In genomic region chr4:140883852-140884251, GRCm38 (mm10) we compare ENCODE assay signal across 12 mouse cellular contexts. TPM values are rescaled to one million over a fixed set of nuclear protein-coding genes. Genes with fewer than 3 reads are reported as not detected.
DNase-seq lines count a peak whose midpoint lies in the region; ATAC-seq lines count a peak whose summit lies in the region.
"Had no signal": no experiment of that assay in that cellular context is flagged by ENCODE, and none has a peak within 500 bp of the region (broad histone marks: within the 10 kb centered on the region; RNA-seq: fewer than 3 reads in every experiment).

No protein-coding gene starts in this region.

- peak overlapping the region; percentile 42; the same call in 1 of the 2 replicates for H3K27ac ChIP-seq in hindbrain, embryonic 10.5 days
- H3K27ac ChIP-seq in hindbrain, embryonic 14.5 days = no peak overlapping the region
- H3K27ac ChIP-seq in forebrain, embryonic 13.5 days = no peak overlapping the region
- H3K27ac ChIP-seq: embryonic facial prominence, embryonic 13.5 days had no signal

- peaks cover 4% of the 10 kb centered on the region; the same call in 1 of the 2 replicates for H3K4me1 ChIP-seq in hindbrain, embryonic 10.5 days (replicated peaks)
- no peaks in the 10 kb centered on the region for H3K4me1 ChIP-seq in hindbrain, embryonic 14.5 days (replicated peaks; ENCODE audit: control insufficient read depth, insufficient read depth, low read length)
- peaks cover 3% of the 10 kb centered on the region; the same call in 1 of the 2 replicates for H3K4me1 ChIP-seq in forebrain, embryonic 13.5 days
- H3K4me1 ChIP-seq: embryonic facial prominence, embryonic 13.5 days had no signal

- H3K27me3 ChIP-seq in hindbrain, embryonic 10.5 days (ENCODE audit: insufficient read depth, poor library complexity, severe bottlenecking) = no peaks in the 10 kb centered on the region
- H3K27me3 ChIP-seq in hindbrain, embryonic 14.5 days (ENCODE audit: control insufficient read depth, insufficient read depth, low read length) = no peaks in the 10 kb centered on the region
- H3K27me3 ChIP-seq in forebrain, embryonic 13.5 days = 0 out of 2 replicates have a peak, but pooled peaks cover 2% of the 10 kb centered on the region
- H3K27me3 ChIP-seq: embryonic facial prominence, embryonic 13.5 days had no signal

- H3K9ac ChIP-seq in hindbrain, embryonic 14.5 days = no peak overlapping the region
- no peak overlapping the region for H3K9ac ChIP-seq in forebrain, embryonic 13.5 days
- H3K9ac ChIP-seq: embryonic facial prominence, embryonic 13.5 days had no signal

- H3K36me3 ChIP-seq in hindbrain, embryonic 10.5 days = no peaks in the 10 kb centered on the region
- no peaks in the 10 kb centered on the region for H3K36me3 ChIP-seq in hindbrain, embryonic 14.5 days (replicated peaks; ENCODE audit: control insufficient read depth, insufficient read depth)
- H3K36me3 ChIP-seq in forebrain, embryonic 13.5 days (ENCODE audit: poor library complexity, severe bottlenecking) = no peaks in the 10 kb centered on the region
- H3K36me3 ChIP-seq: embryonic facial prominence, embryonic 13.5 days had no signal

- WGBS in hindbrain, embryonic 10.5 days = 37% methylated on average over 4 of the region's 4 CpGs
- 52% methylated on average over 4 of the region's 4 CpGs for WGBS in hindbrain, embryonic 14.5 days
- 69% methylated on average over 4 of the region's 4 CpGs for WGBS in forebrain, embryonic 13.5 days

- peaks cover 14% of the 10 kb centered on the region for H3K9me3 ChIP-seq in hindbrain, embryonic 10.5 days
- H3K9me3 ChIP-seq in hindbrain, embryonic 14.5 days (ENCODE audit: control insufficient read depth, low read length) = no peaks in the 10 kb centered on the region
- H3K9me3 ChIP-seq in forebrain, embryonic 13.5 days (replicated peaks) = 0 out of 2 replicates have a peak, but pooled peaks cover 5% of the 10 kb centered on the region
- H3K9me3 ChIP-seq: embryonic facial prominence, embryonic 13.5 days had no signal

- no peak overlapping the region for H3K4me2 ChIP-seq in hindbrain, embryonic 14.5 days (replicated peaks)
- H3K4me2 ChIP-seq in forebrain, embryonic 13.5 days = no peak overlapping the region
- H3K4me2 ChIP-seq: embryonic facial prominence, embryonic 13.5 days had no signal

- H3K4me3 ChIP-seq in hindbrain, embryonic 10.5 days = no peak overlapping the region
- no peak overlapping the region for H3K4me3 ChIP-seq in hindbrain, embryonic 14.5 days (replicated peaks; ENCODE audit: low read length)
- no peak overlapping the region for H3K4me3 ChIP-seq in forebrain, embryonic 13.5 days
- H3K4me3 ChIP-seq: embryonic facial prominence, embryonic 13.5 days had no signal

- ATAC-seq in hindbrain, embryonic 14.5 days (ENCODE audit: low FRiP score) = no peak
- ATAC-seq in forebrain, embryonic 13.5 days = no peak

- no peak for DNase-seq in hindbrain, embryonic 10.5 days (ENCODE audit: low spot score)
- DNase-seq in hindbrain, embryonic 14.5 days (ENCODE audit: low spot score) = no peak
- peak; percentile 52 for DNase-seq in urinary bladder, postnatal 14 days (ENCODE audit: low spot score)
- DNase-seq in urinary bladder, postnatal 25 days (ENCODE audit: low spot score) = no peak
- peak; percentile 52 for DNase-seq in heart, postnatal 4 days
- DNase-seq in layer of hippocampus, postnatal 14 days (ENCODE audit: low spot score in 2 of 2) = no peak
- DNase-seq: adrenal gland, postnatal 25 days; cerebellum, adult 8-10 months; kidney, postnatal 14 days had no signal

RNA-seq across cellular contexts. Expression of gene Padi2, which starts 22.3 kb away (rescaled TPM):
- 1.4 and 3.8 TPM in 2 replicates for polyA plus RNA-seq in hindbrain, embryonic 10.5 days (2016; fragmentation: Nextera tagmentation; extraction: Ambion mirVana)
- polyA plus RNA-seq in hindbrain, embryonic 14.5 days (2014; fragmentation: Nextera tagmentation; extraction: Ambion mirVana) = 0.74 and 1.5 TPM in 2 replicates
- total RNA-seq in heart, postnatal 4 days (2021) = under 1 TPM; 0.60 to 0.83 TPM
- total RNA-seq in layer of hippocampus, postnatal 14 days (2021) = 10 to 100 TPM; 12.0 to 16.8 TPM
- polyA plus RNA-seq in forebrain, embryonic 13.5 days (2015; fragmentation: Nextera tagmentation; extraction: Ambion mirVana) = 0.06 and 0.12 TPM in 2 replicates

RNA-seq across cellular contexts. Expression of gene Padi1, which starts 38.3 kb away (rescaled TPM):
- polyA plus RNA-seq in hindbrain, embryonic 10.5 days (2016; fragmentation: Nextera tagmentation; extraction: Ambion mirVana) = 0.07 TPM in 2 replicates
- not detected in 2 replicates for polyA plus RNA-seq in hindbrain, embryonic 14.5 days (2014; fragmentation: Nextera tagmentation; extraction: Ambion mirVana)
- not detected for total RNA-seq in heart, postnatal 4 days (2021)
- total RNA-seq in layer of hippocampus, postnatal 14 days (2021) = not detected
- 0.09 TPM in 1 of 2 replicates, not detected in the other for polyA plus RNA-seq in forebrain, embryonic 13.5 days (2015; fragmentation: Nextera tagmentation; extraction: Ambion mirVana)
- total RNA-seq: adrenal gland, postnatal 25 days; liver, adult 2 months had no signal
- polyA plus RNA-seq: liver, adult 2 months had no signal

Comparison
In these comparisons a context has a peak if more than half of its experiments do, and no peak if none do; other contexts are left out.
1. DNase-seq: peak in urinary bladder, postnatal 14 days (single experiment) and heart, postnatal 4 days (single experiment); none in hindbrain, embryonic 10.5 days (single experiment), hindbrain, embryonic 14.5 days (single experiment), urinary bladder, postnatal 25 days (single experiment) and layer of hippocampus, postnatal 14 days (0 of 2).